Mouse (Mus musculus) mature B cell (primary cell): ENCODE data around the gene Parg.

Experiments
- in situ Hi-C: fragments of 300-500 bp; cut with MboI; formaldehyde crosslinking; loops from 2 replicates; pipeline ENCODE4 v1.14.3; 2019

Parg gene

GRCm38 (mm10) chr14:32321732-32322685 lies 120.3 kb downstream of the Parg start, which contains the start of gene Ogdhl:
TSS of gene Ogdhl (plus strand) at chr14:32322019.
- in situ Hi-C loops: no loop called here

GRCm38 (mm10) chr14:32323221-32323620 lies 121.5 kb downstream of the Parg start:
- in situ Hi-C loops: no loop called here

- in situ Hi-C loops: no loop called here
Observed at GRCm38 (mm10) chr14:32327366-32327765, 125.6 kb downstream of the Parg start.

GRCm38 (mm10) chr14:32332515-32333445 lies 131.0 kb downstream of the Parg start:
- in situ Hi-C loops: no loop called here

GRCm38 (mm10) chr14:32336021-32336420 lies 134.3 kb downstream of the Parg start:
- in situ Hi-C loops: no loop called here

- in situ Hi-C loops: no loop called here
Observed at GRCm38 (mm10) chr14:32336547-32336946, 134.8 kb downstream of the Parg start.

GRCm38 (mm10) chr14:32341823-32342222 lies 140.1 kb downstream of the Parg start:
- in situ Hi-C loops: no loop called here

GRCm38 (mm10) chr14:32344176-32344575 lies 142.4 kb downstream of the Parg start:
- in situ Hi-C loops: no loop called here

GRCm38 (mm10) chr14:32344694-32345093 lies 142.9 kb downstream of the Parg start:
- in situ Hi-C loops: no loop called here
